28 mouse cellular contexts compared by ENCODE assay signal in genomic region chr3:101346806-101347205, GRCm38 (mm10). TPM values are rescaled to one million over a fixed set of nuclear protein-coding genes. Genes with fewer than 3 reads are reported as not detected.
DNase-seq lines count a peak whose midpoint lies in the region; ATAC-seq and TF ChIP-seq lines count a peak whose summit lies in the region.
"Had no signal": no experiment of that assay in that cellular context is flagged by ENCODE, and none has a peak within 500 bp of the region (broad histone marks: within the 10 kb centered on the region; RNA-seq: fewer than 3 reads in every experiment).

No protein-coding gene starts in this region.

- no peak overlapping the region for H3K9ac ChIP-seq in forebrain, embryonic 11.5 days (ENCODE audit: low read length)
- H3K9ac ChIP-seq in forebrain, embryonic 15.5 days (replicated peaks) = no peak overlapping the region
- H3K9ac ChIP-seq in lung, postnatal 0 days (replicated peaks; ENCODE audit: low read depth) = no peak overlapping the region
- H3K9ac ChIP-seq: embryonic facial prominence, embryonic 13.5 days; forebrain, embryonic 12.5 days; heart, embryonic 13.5 days; hindbrain, embryonic 14.5 days had no signal

- no peak overlapping the region for H3K4me3 ChIP-seq in forebrain, embryonic 11.5 days (ENCODE audit: low read depth, low read length)
- no peak overlapping the region for H3K4me3 ChIP-seq in forebrain, embryonic 15.5 days
- H3K4me3 ChIP-seq in limb, embryonic 10.5 days = no peak overlapping the region
- H3K4me3 ChIP-seq in lung, postnatal 0 days (ENCODE audit: low read depth, low read length) = no peak overlapping the region
- H3K4me3 ChIP-seq: embryonic facial prominence, embryonic 13.5 days; forebrain, embryonic 12.5 days; heart, embryonic 13.5 days had no signal

- 85% methylated on average over 1 of the region's 1 CpGs for WGBS in forebrain, embryonic 11.5 days
- WGBS in forebrain, embryonic 15.5 days = 64% methylated on average over 1 of the region's 1 CpGs
- 94% methylated on average over 1 of the region's 1 CpGs for WGBS in limb, embryonic 10.5 days
- 82% methylated on average over 1 of the region's 1 CpGs for WGBS in lung, postnatal 0 days

- peaks cover 6% of the 10 kb centered on the region; the same call in 1 of the 2 replicates for H3K4me1 ChIP-seq in forebrain, embryonic 11.5 days (replicated peaks; ENCODE audit: control insufficient read depth, insufficient read depth, low read length)
- peaks cover 43% of the 10 kb centered on the region for H3K4me1 ChIP-seq in forebrain, embryonic 15.5 days
- peaks cover 42% of the 10 kb centered on the region for H3K4me1 ChIP-seq in limb, embryonic 10.5 days
- H3K4me1 ChIP-seq in lung, postnatal 0 days (ENCODE audit: insufficient read depth, low read depth, low read length) = peaks cover 8% of the 10 kb centered on the region; the same call in 1 of the 2 replicates

- H3K27me3 ChIP-seq in forebrain, embryonic 11.5 days (ENCODE audit: control insufficient read depth, insufficient read depth, low read length) = no peaks in the 10 kb centered on the region
- H3K27me3 ChIP-seq in forebrain, embryonic 15.5 days = no peaks in the 10 kb centered on the region
- H3K27me3 ChIP-seq in limb, embryonic 10.5 days (ENCODE audit: low read depth, poor library complexity, severe bottlenecking) = no peaks in the 10 kb centered on the region
- H3K27me3 ChIP-seq in lung, postnatal 0 days (replicated peaks; ENCODE audit: insufficient read depth, low read length) = no peaks in the 10 kb centered on the region
- H3K27me3 ChIP-seq: CH12.LX; embryonic facial prominence, embryonic 13.5 days; heart, embryonic 13.5 days had no signal

- H3K36me3 ChIP-seq in forebrain, embryonic 11.5 days (ENCODE audit: control insufficient read depth, insufficient read depth, low read length) = no peaks in the 10 kb centered on the region
- H3K36me3 ChIP-seq in forebrain, embryonic 15.5 days = no peaks in the 10 kb centered on the region
- H3K36me3 ChIP-seq in limb, embryonic 10.5 days = no peaks in the 10 kb centered on the region
- no peaks in the 10 kb centered on the region for H3K36me3 ChIP-seq in lung, postnatal 0 days (ENCODE audit: insufficient read depth, low read length)
- H3K36me3 ChIP-seq: embryonic facial prominence, embryonic 13.5 days; forebrain, embryonic 12.5 days; heart, embryonic 13.5 days had no signal

- H3K27ac ChIP-seq in forebrain, embryonic 11.5 days (ENCODE audit: low read depth, low read length) = no peak overlapping the region
- H3K27ac ChIP-seq in forebrain, embryonic 15.5 days (replicated peaks) = no peak overlapping the region
- 0 out of 2 replicates have a peak overlapping the region, but pooled peaks have one; percentile 0 for H3K27ac ChIP-seq in limb, embryonic 10.5 days
- no peak overlapping the region for H3K27ac ChIP-seq in lung, postnatal 0 days (ENCODE audit: low read length)
- H3K27ac ChIP-seq: embryonic facial prominence, embryonic 13.5 days; forebrain, embryonic 12.5 days; heart, embryonic 13.5 days; hindbrain, embryonic 14.5 days; hindbrain, postnatal 0 days had no signal

- no peak overlapping the region for H3K4me2 ChIP-seq in forebrain, embryonic 11.5 days (ENCODE audit: low read depth, low read length, severe bottlenecking)
- no peak overlapping the region for H3K4me2 ChIP-seq in forebrain, embryonic 15.5 days (replicated peaks)
- H3K4me2 ChIP-seq in lung, postnatal 0 days (replicated peaks; ENCODE audit: low read depth, low read length) = no peak overlapping the region
- H3K4me2 ChIP-seq: embryonic facial prominence, embryonic 13.5 days; forebrain, embryonic 12.5 days; heart, embryonic 13.5 days; hindbrain, embryonic 14.5 days had no signal

- DNase-seq in forebrain, embryonic 11.5 days (ENCODE audit: low spot score) = peak; percentile 21
- peak; percentile 56 for DNase-seq in testis, postnatal 14 days (ENCODE audit: low spot score)
- no peak for DNase-seq in testis, postnatal 10 days (ENCODE audit: low spot score)
- no peak for DNase-seq in limb, embryonic 10.5 days (ENCODE audit: low spot score)
- no peak for DNase-seq in urinary bladder, postnatal 10 days (ENCODE audit: low spot score)
- no peak for DNase-seq in lung, postnatal 0 days (ENCODE audit: low spot score)
- DNase-seq: adrenal gland, adult 2 months; adrenal gland, postnatal 14 days; B cell, adult 2 months; cerebellum, adult 11 months; cerebellum, adult 2 months; cerebellum, adult 9-11 months; cerebellum, postnatal 25 days; gastrocnemius, postnatal 10 days; gastrocnemius, postnatal 36 days; heart, adult 11 months; heart, postnatal 14 days; heart, postnatal 4 days had no signal

- ATAC-seq in forebrain, embryonic 11.5 days (replicated peaks; ENCODE audit: low FRiP score) = no peak
- ATAC-seq in forebrain, embryonic 15.5 days (replicated peaks) = no peak
- ATAC-seq in lung, postnatal 0 days = no peak
- ATAC-seq: forebrain, embryonic 16.5 days; hindbrain, postnatal 0 days; inflammation-experienced regulatory T-cells, adult 6 months had no signal

- no peaks in the 10 kb centered on the region; the same call in 1 of the 2 replicates for H3K9me3 ChIP-seq in forebrain, embryonic 11.5 days (ENCODE audit: control insufficient read depth, low read length)
- H3K9me3 ChIP-seq in forebrain, embryonic 15.5 days = no peaks in the 10 kb centered on the region
- H3K9me3 ChIP-seq in limb, embryonic 10.5 days (replicated peaks) = no peaks in the 10 kb centered on the region
- no peaks in the 10 kb centered on the region for H3K9me3 ChIP-seq in lung, postnatal 0 days (ENCODE audit: low read length)
- H3K9me3 ChIP-seq: embryonic facial prominence, embryonic 13.5 days had no signal

- TF ChIP-seq CTCF in lung, postnatal 0 days (IDR thresholded peaks at IDR 0.05) = no peak

- no peak for TF ChIP-seq EP300 in lung, postnatal 0 days (IDR thresholded peaks at IDR 0.05)

RNA-seq across cellular contexts. Expression of gene Igsf3, which starts 30.1 kb away (rescaled TPM):
- polyA plus RNA-seq in forebrain, embryonic 11.5 days (2014; fragmentation: Nextera tagmentation; extraction: Ambion mirVana) = 19.1 and 19.3 TPM in 2 replicates
- 87.3 and 95.0 TPM in 2 replicates for polyA plus RNA-seq in forebrain, embryonic 15.5 days (2015; fragmentation: Nextera tagmentation; extraction: Ambion mirVana)
- 59.9 and 84.9 TPM in 2 replicates for polyA plus RNA-seq in limb, embryonic 10.5 days (2016; fragmentation: Nextera tagmentation; extraction: Ambion mirVana)
- polyA plus RNA-seq in lung, postnatal 0 days (2015; fragmentation: Nextera tagmentation; extraction: Ambion mirVana) = 16.9 and 17.8 TPM in 2 replicates

RNA-seq across cellular contexts. Expression of gene Cd2, which starts 59.1 kb away (rescaled TPM):
- not detected in 2 replicates for polyA plus RNA-seq in forebrain, embryonic 11.5 days (2014; fragmentation: Nextera tagmentation; extraction: Ambion mirVana)
- 0.15 and 0.32 TPM in 2 replicates for polyA plus RNA-seq in forebrain, embryonic 15.5 days (2015; fragmentation: Nextera tagmentation; extraction: Ambion mirVana)
- not detected in 2 replicates for polyA plus RNA-seq in limb, embryonic 10.5 days (2016; fragmentation: Nextera tagmentation; extraction: Ambion mirVana)
- 1.2 and 2.2 TPM in 2 replicates for polyA plus RNA-seq in lung, postnatal 0 days (2015; fragmentation: Nextera tagmentation; extraction: Ambion mirVana)
- polyA plus RNA-seq: embryonic facial prominence, embryonic 13.5 days; forebrain, embryonic 12.5 days; G1E; heart, embryonic 13.5 days; hindbrain, embryonic 14.5 days; hindbrain, postnatal 0 days had no signal

Comparison
In these comparisons a context has a peak if more than half of its experiments do, and no peak if none do; other contexts are left out.
1. DNase-seq: peak in forebrain, embryonic 11.5 days (single experiment) and testis, postnatal 14 days (single experiment); none in testis, postnatal 10 days (single experiment), limb, embryonic 10.5 days (single experiment), urinary bladder, postnatal 10 days (single experiment) and lung, postnatal 0 days (single experiment).